Mouse (Mus musculus) embryonic facial prominence, embryonic 14.5 days (tissue): ENCODE measurements around the gene Rad51b. TPM values are rescaled to one million over a fixed set of nuclear protein-coding genes. Genes with fewer than 3 reads are reported as not detected.

Experiments
- ATAC-seq: fragments of 200-750 bp; cut with Nextera tagmentation; 2 replicates; pipeline ENCODE4 v1.8.0; 2017; ENCODE audit warnings: low read depth, moderate number of reproducible peaks, moderate TSS enrichment
- DNase-seq: peaks from one replicate; pipeline ENCODE4 v3.0.0-alpha.2; 2015; ENCODE audit warnings: low spot score
- H3K27ac ChIP-seq: fragments of 300-500 bp; sonication (generic); replicated peaks from 2 replicates; pipeline ENCODE4 v1.5.1; 2014; ENCODE audit warnings: low read depth, mild to moderate bottlenecking, low read length, moderate library complexity
- H3K27me3 ChIP-seq: fragments of 300-500 bp; sonication (generic); replicated peaks from 2 replicates; pipeline ENCODE4 v1.6.1; 2014; ENCODE audit warnings: low read length; ENCODE audit not compliant: control insufficient read depth, insufficient read depth
- H3K36me3 ChIP-seq: fragments of 300-500 bp; sonication (generic); 2 replicates; pipeline ENCODE4 v1.6.1; 2014; ENCODE audit warnings: low read length, mixed read lengths; ENCODE audit not compliant: control insufficient read depth, insufficient read depth
- H3K4me1 ChIP-seq: fragments of 300-500 bp; sonication (generic); 2 replicates; pipeline ENCODE4 v1.6.1; 2014; ENCODE audit warnings: antibody characterized with exemption, low read length; ENCODE audit not compliant: control insufficient read depth, insufficient read depth
- H3K4me2 ChIP-seq: fragments of 300-500 bp; sonication (generic); 2 replicates; pipeline ENCODE4 v1.6.1; 2014; ENCODE audit warnings: low read depth, mild to moderate bottlenecking, low read length, moderate library complexity, mixed read lengths
- H3K4me3 ChIP-seq: fragments of 300-500 bp; sonication (generic); 2 replicates; pipeline ENCODE4 v1.5.1; 2014; ENCODE audit warnings: low read depth, mild to moderate bottlenecking, low read length
- H3K9ac ChIP-seq: fragments of 300-500 bp; sonication (generic); 2 replicates; pipeline ENCODE4 v1.6.1; 2014; ENCODE audit warnings: low read depth, mild to moderate bottlenecking, low read length, moderate library complexity, mixed read lengths
- H3K9me3 ChIP-seq: fragments of 300-500 bp; sonication (generic); 2 replicates; pipeline ENCODE4 v1.6.1; 2016; ENCODE audit warnings: low read length; ENCODE audit not compliant: control insufficient read depth
- WGBS: fragments of 180-500 bp; shearing (Covaris S2); extraction: QIAGEN DNeasy Blood & Tissue Kit; methylation state at CpG from one replicate; pipeline ENCODE4 v1.1.7; 2014; 5-methylcytosine and 5-hydroxymethylcytosine counted together
- polyA plus RNA-seq: library from polyadenylated mRNA; unstranded; fragments of >200 nt; fragmentation: Nextera tagmentation; extraction: Ambion mirVana; gene quantifications from 2 replicates; pipeline ENCODE4 v1.2.1, GENCODE M21; 2014

Gene Rad51b
- polyA plus RNA-seq, 1 experiment from 2014 or later = 5.1 TPM

GRCm38 (mm10) chr12:79729926-79730506, 432.9 kb downstream of the Rad51b start:
- H3K9ac ChIP-seq = no peak overlapping the region
- no peak overlapping the region for H3K4me2 ChIP-seq
- no peaks in the 10 kb centered on the region for H3K36me3 ChIP-seq
- ATAC-seq (no peak), DNase-seq (no peak)
- WGBS = 47% methylated on average over 5 of the region's 5 CpGs
- H3K9me3 ChIP-seq = peaks cover 18% of the 10 kb centered on the region
- peaks cover 9% of the 10 kb centered on the region for H3K4me1 ChIP-seq
- H3K4me3 ChIP-seq = no peak overlapping the region
- no peak overlapping the region for H3K27ac ChIP-seq
- H3K27me3 ChIP-seq = no peaks in the 10 kb centered on the region

- H3K27ac ChIP-seq = peak overlapping the region; percentile 64; the same call in 1 of the 2 replicates
These were observed 434.8 kb downstream of the Rad51b start for GRCm38 (mm10) chr12:79731905-79732304.

GRCm38 (mm10) chr12:79732355-79733115, 435.5 kb downstream of the Rad51b start:
- Histone ChIP-seq H3K4me3 (no peak overlapping the region), H3K4me2 (no peak overlapping the region), H3K27me3 (no peaks in the 10 kb centered on the region), H3K4me1 (peaks cover 23% of the 10 kb centered on the region), H3K9ac (no peak overlapping the region), H3K36me3 (no peaks in the 10 kb centered on the region), H3K9me3 (peaks cover 16% of the 10 kb centered on the region), H3K27ac (peak overlapping the region; percentile 64)
- WGBS = 39% methylated on average over 12 of the region's 12 CpGs
- ATAC-seq (0 out of 2 replicates have a peak, but pooled peaks have one; percentile 31), DNase-seq (no peak)

More at GRCm38 (mm10) chr12:79731905-79732304, 434.8 kb downstream of the Rad51b start:
- peaks cover 18% of the 10 kb centered on the region for H3K9me3 ChIP-seq
- WGBS = 78% methylated on average over 6 of the region's 6 CpGs
- H3K4me1 ChIP-seq = peaks cover 23% of the 10 kb centered on the region
- no peaks in the 10 kb centered on the region for H3K27me3 ChIP-seq
- no peak overlapping the region for H3K9ac ChIP-seq
- no peaks in the 10 kb centered on the region for H3K36me3 ChIP-seq
- no peak overlapping the region for H3K4me3 ChIP-seq
- ATAC-seq (no peak), DNase-seq (no peak)
- no peak overlapping the region for H3K4me2 ChIP-seq

GRCm38 (mm10) chr12:79735341-79735785, 438.3 kb downstream of the Rad51b start:
- no peak overlapping the region for H3K4me2 ChIP-seq
- no peaks in the 10 kb centered on the region for H3K9me3 ChIP-seq
- no peak overlapping the region for H3K9ac ChIP-seq
- no peak overlapping the region for H3K4me3 ChIP-seq
- ATAC-seq (peak; percentile 63), DNase-seq (peak; percentile 84)
- no peaks in the 10 kb centered on the region for H3K27me3 ChIP-seq
- peak overlapping the region; percentile 46 for H3K27ac ChIP-seq
- no peaks in the 10 kb centered on the region for H3K36me3 ChIP-seq
- H3K4me1 ChIP-seq = peaks cover 23% of the 10 kb centered on the region
- WGBS = 56% methylated on average over 13 of the region's 13 CpGs

GRCm38 (mm10) chr12:79735882-79736281, 438.8 kb downstream of the Rad51b start:
- Histone ChIP-seq H3K27me3 (no peaks in the 10 kb centered on the region), H3K4me1 (peaks cover 23% of the 10 kb centered on the region), H3K4me2 (no peak overlapping the region), H3K27ac (peak overlapping the region; percentile 46), H3K9me3 (no peaks in the 10 kb centered on the region), H3K36me3 (no peaks in the 10 kb centered on the region), H3K4me3 (no peak overlapping the region), H3K9ac (no peak overlapping the region)
- WGBS = 78% methylated on average over 4 of the region's 4 CpGs
- no peak for DNase-seq
- ATAC-seq = no peak

GRCm38 (mm10) chr12:79738700-79739099, 441.6 kb downstream of the Rad51b start:
- H3K9me3 ChIP-seq = no peaks in the 10 kb centered on the region
- DNase-seq (no peak), ATAC-seq (no peak)
- H3K4me3 ChIP-seq = no peak overlapping the region
- H3K27me3 ChIP-seq = no peaks in the 10 kb centered on the region
- H3K36me3 ChIP-seq = no peaks in the 10 kb centered on the region
- H3K4me2 ChIP-seq = no peak overlapping the region
- peaks cover 21% of the 10 kb centered on the region for H3K4me1 ChIP-seq
- no peak overlapping the region for H3K27ac ChIP-seq
- no peak overlapping the region for H3K9ac ChIP-seq

GRCm38 (mm10) chr12:79739918-79740639, 443.0 kb downstream of the Rad51b start:
- H3K9me3 ChIP-seq = no peaks in the 10 kb centered on the region
- H3K4me3 ChIP-seq = no peak overlapping the region
- H3K9ac ChIP-seq = no peak overlapping the region
- H3K27me3 ChIP-seq = no peaks in the 10 kb centered on the region
- no peaks in the 10 kb centered on the region for H3K36me3 ChIP-seq
- DNase-seq (no peak), ATAC-seq (no peak)
- H3K4me1 ChIP-seq = peaks cover 22% of the 10 kb centered on the region
- no peak overlapping the region for H3K27ac ChIP-seq
- 91% methylated on average over 11 of the region's 11 CpGs for WGBS
- H3K4me2 ChIP-seq = no peak overlapping the region

- Histone ChIP-seq H3K9me3 (no peaks in the 10 kb centered on the region), H3K27ac (no peak overlapping the region), H3K27me3 (no peaks in the 10 kb centered on the region), H3K9ac (no peak overlapping the region), H3K4me3 (no peak overlapping the region), H3K4me2 (no peak overlapping the region), H3K36me3 (no peaks in the 10 kb centered on the region), H3K4me1 (peaks cover 26% of the 10 kb centered on the region)
- no peak for DNase-seq
- 37% methylated on average over 7 of the region's 7 CpGs for WGBS
- ATAC-seq = 0 out of 2 replicates have a peak, but pooled peaks have one; percentile 44
These were observed 445.1 kb downstream of the Rad51b start for GRCm38 (mm10) chr12:79742211-79742610.
